Mouse (Mus musculus) adrenal gland, postnatal 14 days (tissue): ENCODE data around the gene Morn2. TPM values are rescaled to one million over a fixed set of nuclear protein-coding genes. Genes with fewer than 3 reads are reported as not detected.
"Not testable (repeated sequence)": the region's sequence is repeated elsewhere in the genome, so short reads cannot be mapped to it uniquely, and the experiment has no call there.

Experiments
- DNase-seq: peaks from one replicate; pipeline ENCODE4 v3.0.0; 2021; ENCODE audit warnings: mixed read lengths
- long read RNA-seq, 2 experiments: library from polyadenylated mRNA; stranded (forward); transcript quantifications; one replicate each; pipeline ENCODE4 v2.0.0; 2021
- total RNA-seq: library from RNA; stranded (reverse); gene quantifications from 2 replicates; pipeline ENCODE4 v1.2.3, GENCODE M21; 2021

The Morn2 gene
- total RNA-seq, result 12.7 and 17.2 TPM in 2 replicates
- long read RNA-seq, experiment 1, partial matches to known transcripts, result 1 of 5 reads
- long read RNA-seq, experiment 1, other reads (novel, unspliced or antisense), result 0 of 5 reads
- long read RNA-seq, experiment 2, transcript Morn2-202 (5 exons, 656 nt), result major isoform, 7 of 8 reads
- long read RNA-seq, experiment 2, partial matches to known transcripts, result 0 of 8 reads
- long read RNA-seq, experiment 2, other reads (novel, unspliced or antisense), result 1 of 8 reads

DNA sequence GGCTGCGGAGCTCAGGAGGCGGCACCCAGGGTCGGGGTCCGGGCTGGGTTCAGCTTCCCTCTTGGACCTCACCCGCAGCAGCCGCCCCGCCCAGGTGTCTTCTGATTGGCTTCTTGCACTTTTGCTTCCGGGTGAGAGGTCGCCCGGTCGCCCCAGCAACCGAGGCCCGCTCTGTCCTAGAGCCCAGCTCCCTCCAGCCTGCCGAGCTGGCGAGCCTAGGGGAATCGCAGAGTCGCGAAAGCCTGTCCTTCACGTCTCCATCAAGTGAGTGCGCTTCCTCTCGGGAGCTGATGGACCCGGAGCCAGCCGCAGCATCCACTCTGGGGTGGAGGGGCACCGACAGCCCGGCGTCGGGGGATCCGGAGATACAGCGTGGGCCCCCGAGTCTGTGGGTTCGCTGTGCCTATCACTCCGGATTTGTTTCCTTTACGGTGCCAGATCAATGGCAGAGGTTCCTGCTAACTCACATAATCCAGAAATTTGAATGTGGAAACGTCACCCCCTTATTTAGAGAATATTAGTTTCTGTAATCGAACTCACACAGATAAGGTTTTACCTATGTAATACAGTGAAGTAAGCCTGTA is at the start of gene Morn2, which contains the start of gene Dhx57:
Morn2 (plus strand) TSS at position 130 of the 584 bp plus-strand sequence.
Dhx57 (minus strand) TSS at position 403 of the 584 bp plus-strand sequence.
- peak; percentile 100 for DNase-seq

DNA sequence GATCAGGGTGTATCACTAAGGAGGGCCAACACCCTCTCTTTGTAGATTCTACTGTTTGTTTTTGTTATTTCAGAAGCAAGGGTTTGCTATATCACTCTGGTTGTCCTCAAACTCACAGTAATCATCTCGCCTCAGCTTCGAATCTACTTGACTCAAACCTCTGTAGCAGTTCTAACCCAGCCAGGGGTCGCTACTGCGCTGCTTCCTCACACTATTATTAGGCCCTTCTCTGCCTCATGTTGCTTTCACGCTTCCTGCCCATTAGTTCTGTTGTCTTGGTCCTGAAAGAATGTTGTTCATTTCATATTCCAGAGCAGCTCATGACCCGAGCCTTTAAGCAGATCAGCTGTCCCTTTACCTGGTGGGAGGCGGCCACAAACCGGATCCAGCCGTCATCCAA is 48.4 kb upstream of the Morn2 start:
- DNase-seq, result no peak

DNA sequence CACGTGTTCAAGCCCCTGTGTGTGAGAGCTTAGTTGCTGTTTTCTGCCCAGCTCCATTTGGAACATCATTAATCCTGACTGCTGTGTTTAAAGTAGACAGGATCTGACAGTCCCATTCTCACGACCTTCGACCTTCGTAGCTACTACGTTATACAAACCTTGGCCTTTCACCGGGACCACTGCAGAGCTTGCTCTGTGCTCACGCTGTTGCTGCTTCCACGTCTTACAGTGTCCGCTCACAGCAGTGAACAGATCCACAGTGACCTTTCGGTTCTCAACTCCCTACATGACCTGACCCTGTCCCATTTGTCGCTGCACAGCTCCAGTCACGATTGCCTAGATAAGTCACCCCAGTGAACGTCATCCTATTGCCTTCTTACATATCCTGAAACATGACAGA is 46.9 kb upstream of the Morn2 start:
- peak; percentile 31 for DNase-seq

DNA sequence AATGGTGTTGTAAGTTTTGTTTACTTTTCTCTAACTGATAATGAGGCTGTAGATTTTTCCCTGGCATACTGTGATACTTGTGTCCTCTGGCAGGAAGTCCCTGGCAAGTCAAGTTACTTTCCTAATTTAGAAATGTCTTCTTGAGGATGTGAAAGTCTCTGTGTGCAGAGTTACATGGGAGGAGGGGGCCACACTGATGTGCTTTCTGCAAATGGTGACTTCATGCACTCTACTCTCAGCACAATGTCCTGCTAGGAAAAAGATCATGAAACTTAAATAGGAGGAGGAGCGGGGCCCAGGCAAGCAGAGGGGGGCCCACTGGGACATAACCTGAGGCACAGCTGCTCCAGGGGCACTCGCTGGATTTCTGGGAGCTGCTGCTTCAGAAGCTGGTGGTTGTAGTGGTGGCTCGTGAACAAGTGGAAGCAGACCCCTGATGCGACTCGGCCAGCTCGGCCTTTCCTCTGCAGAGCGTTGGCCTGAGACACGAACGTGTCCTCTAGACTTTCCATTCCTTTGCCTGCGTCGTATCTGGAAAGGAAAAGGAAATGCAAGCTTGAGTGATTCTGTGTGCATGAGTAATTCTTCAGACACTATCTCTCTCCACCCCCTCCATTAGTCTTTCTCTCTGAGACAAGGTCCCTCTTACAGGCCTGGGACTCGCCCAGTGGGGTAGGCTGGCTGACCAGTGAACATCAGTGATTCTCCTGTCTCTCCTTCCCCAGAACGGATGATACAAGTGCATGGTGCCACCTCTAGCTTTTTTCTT is 37.1 kb upstream of the Morn2 start:
- DNase-seq, result peak; percentile 50

DNA sequence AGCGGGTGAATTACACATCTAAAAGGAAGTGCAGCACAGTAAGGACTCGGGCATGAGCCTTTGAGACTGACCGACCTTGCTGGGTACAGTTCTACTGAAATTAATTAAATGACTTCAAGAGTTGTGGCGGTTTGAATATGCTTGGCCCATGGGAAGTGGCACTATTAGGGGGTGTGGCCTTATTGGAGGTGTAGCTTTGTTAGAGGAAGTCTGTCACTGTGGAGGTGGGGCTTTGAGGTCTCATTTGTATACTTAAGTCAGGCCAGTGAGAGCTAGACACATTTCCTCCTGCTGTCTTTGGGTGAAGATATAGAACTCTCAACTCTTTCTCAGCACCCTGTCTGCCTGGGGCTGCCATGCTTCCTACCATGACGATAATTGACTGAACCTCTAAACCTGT is 35.6 kb upstream of the Morn2 start:
- no peak for DNase-seq

DNA sequence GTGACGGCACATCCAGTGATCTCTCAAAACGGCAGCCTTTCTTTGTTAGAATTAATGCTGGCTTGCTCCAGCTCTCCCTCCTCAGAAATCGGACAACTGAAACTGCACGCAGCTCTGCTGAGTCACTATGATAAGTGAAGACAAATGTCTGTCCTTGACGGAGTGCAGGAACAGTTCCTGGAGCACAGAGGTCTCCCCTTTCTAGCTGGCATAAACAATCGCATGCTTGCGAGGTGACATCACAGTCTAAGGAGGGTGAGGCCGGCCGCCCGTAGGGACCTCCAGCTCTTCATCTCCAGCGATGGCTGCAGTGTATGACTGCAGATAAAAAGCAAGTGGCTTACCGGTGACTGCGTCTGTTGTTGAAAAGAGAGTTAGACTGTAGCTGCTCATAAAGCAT is 34.8 kb upstream of the Morn2 start:
- DNase-seq, result peak; percentile 86

DNA sequence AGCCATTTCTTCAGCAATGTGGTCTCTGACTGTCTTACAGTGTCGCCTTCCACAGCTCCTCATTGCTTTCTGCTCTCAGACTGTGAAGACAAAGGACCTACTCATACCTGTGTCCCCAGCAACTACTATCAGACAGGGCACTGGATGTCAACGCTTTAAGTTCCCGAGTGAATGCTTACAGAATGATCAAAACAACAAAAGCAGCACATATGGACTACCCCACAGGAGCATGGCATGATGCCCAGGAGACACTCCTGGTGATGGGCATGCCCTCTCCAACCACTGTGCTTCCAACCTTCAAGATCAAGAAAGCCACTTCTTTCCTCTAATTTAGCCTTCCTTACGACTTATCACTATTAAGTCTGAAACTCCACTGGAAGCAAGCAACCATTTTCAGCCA is 22.9 kb upstream of the Morn2 start:
- no peak for DNase-seq

DNA sequence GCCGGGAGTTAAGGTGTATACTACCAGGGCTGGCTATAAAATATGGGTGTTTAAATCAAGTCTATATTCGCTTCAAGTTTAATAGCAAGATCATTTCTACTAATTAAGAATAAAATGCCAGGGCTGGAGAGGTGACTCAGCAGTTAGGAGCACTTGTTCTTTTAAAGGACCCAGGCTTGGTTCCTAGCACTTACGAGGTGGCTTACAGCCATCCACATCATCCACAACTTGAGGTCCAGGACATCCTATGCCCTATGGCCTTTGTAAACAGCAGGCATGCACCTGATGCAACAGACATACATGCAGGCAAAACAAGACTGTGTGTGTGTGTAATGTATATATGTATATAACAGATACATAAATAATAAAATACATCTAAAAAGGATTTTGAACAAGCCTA is 21.9 kb upstream of the Morn2 start:
- no peak for DNase-seq

DNA sequence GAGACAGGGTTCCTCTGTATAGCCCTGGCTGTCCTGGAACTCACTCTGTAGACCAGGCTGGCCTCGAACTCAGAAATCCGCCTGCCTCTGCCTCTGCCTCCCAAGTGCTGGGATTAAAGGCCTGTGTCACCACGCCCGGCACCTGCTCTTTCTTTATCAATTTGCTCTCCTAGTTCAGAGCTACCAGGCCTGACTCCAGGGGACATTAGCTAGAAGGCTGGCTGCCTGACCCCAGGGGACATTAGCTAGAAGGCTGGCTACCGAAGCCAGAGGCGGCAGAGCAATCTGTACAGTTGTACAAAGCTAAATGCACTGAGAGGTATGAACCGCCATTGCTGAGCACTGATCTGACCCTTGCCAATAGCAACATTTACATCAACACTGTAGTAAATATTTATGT is 19.4 kb upstream of the Morn2 start:
- not testable (repeated sequence) for DNase-seq

DNA sequence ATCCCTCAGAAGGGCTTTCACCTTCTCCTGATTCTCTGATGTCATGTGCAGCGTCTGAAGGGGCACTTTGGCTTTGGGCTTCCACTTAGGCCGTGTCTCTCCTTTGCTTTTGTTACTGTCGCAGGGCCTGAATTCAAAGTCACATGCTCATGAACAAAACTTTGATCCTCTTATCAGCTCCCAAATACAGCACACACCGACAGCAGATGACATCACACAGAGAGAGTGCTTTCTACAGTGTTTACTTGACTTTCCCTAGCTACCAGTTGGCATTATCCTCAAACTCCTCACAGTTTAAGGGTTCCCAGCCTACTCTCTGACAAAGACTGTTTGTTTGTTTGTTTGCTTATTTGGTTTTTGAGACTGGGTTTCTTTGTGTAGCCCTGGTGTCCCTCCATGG is 11.7 kb upstream of the Morn2 start:
- DNase-seq, result no peak

DNA sequence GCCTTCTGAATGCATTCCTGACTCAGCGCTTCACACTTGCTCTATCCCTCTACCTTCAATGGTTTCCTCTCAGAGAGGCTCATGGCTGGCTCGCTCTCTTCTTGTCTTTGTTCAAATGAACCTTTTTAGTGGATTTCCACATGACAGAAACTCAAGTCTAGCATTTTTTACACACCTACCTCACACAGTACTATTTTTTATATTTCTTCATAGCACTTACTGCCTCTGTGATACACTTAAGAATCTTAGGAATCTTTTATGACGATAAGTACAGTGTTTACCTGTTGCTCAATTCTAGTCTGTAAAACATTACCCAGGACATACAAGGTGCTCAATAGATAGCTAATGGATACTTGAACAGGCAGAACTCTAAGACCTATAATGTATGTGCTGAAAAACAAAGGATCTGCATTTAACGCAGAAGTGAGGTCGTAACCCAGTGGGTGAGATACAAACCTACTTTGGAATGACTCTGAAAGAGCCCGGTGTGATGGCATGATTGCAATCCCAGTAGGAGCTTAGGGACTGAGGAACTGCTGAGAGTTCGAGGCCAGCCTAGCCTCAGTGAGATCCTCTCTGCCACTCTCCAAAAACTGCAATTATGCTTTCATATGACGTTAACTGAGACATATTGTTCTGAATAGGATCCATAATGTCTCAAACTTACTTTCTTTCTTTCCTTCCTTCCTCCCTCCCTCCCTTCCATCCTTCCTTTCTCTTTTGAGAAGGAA is 10.5 kb upstream of the Morn2 start:
- DNase-seq, result no peak

DNA sequence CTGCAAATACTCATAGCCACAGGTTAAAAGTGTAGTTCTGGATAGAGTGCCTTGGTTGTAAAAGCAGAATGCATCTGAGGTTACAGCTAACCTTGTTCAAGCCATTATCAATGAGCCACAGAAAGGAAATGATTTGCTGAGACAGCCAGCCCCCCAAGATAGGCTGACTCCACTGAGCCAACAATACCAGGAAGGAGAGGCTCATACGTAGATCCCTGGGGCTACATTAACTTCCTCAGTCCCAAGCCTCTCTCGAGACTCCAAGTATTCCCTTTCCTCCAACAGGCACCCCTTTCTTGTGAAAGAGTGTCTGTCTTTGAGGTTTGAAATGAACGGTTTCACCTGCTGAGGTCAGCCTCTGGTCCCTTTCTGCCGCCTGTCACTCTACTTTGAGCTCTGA is 5.6 kb upstream of the Morn2 start:
- DNase-seq, result no peak

DNA sequence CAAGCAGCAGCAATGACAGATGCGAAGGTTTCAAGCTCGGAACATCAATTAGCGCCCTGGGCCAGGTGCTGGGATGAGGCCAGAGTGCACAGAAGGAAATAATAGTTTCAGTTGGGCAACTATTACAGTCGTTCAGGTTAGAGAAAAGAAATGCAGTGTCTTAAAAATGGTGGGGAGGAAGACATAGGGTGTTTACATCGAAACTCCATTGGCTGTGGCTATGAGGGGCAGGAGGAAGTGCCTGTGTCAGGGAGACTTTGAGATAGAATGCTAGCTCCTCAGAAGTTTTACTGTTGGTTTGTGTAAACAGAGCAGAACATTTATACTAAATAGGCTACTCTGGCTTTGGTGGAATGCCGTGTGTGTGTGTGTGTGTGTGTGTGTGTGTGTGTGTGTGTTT is 2.0 kb upstream of the Morn2 start:
- DNase-seq, result no peak

DNA sequence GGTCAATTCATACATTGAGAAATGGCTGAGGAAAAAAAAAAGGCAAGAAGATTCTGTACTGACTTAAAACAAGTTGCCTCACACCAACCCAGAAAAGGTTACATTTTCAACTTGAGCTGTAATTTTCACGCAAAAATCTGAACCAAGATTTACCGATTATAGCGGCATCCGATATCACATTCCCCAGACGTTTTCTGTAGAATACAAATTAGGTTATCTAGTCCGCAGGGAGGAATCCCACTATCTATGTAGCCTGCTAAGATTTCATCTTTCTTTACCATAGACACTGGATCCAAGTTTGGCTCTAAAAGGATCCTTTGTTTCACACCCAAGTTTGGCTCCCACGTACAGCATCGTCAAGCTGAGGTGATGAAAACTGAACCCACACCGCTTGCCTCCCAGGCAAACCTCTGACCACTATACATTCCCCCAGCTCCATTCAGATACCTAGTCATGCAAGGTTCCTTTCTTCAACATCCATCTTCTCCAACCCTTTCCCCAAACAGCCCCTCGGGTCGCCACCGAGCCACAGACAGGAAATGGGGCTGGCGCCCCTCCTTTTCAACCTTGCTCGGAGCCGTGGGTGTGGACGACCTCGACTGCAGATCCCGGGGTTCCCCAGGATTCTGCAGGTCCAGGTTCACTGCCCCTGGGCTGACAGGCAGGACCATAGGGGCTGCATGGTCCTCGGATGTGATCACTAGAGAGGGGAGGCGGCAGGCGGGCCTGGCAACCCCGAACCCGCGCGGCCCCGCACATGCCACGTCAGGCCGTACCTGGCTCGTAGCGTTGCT is 526 bp upstream of the Morn2 start:
- DNase-seq, result no peak

DNA sequence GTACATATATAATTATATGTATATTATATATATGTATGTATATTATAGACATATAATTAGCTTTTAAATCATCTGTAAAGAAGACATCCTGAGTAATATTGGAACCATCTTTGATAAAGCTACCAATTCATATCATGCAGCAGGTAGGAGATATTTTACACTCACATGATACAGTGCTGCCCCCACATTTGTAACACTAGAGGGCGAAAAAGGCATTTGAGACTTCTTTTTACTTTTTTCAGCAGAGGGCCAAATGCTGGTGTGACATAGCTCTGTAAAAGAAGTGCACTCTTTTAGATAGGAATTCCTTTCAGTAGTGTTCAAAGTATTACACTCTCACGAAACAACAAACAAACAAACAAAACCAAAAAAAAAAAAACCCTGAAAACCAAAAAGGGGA is 1.1 kb downstream of the Morn2 start:
- peak; percentile 45 for DNase-seq

DNA sequence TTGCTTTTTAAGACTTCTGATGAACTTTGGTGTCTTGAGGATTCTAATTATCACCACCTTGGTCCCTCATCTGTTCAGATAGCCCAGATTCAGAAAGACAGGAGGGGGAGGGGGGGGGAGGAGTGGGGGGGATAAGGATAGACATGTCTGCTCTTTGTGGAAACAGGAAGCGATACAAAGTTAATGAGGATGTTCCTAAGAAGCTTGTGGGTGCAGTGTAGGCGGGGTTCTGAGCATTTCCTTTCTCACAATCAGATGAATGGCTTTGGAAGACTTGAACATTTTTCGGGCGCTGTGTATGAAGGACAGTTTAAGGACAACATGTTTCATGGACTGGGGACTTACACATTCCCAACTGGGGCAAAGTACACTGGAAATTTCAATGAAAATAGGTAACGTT is 5.3 kb downstream of the Morn2 start:
- DNase-seq, result no peak

DNA sequence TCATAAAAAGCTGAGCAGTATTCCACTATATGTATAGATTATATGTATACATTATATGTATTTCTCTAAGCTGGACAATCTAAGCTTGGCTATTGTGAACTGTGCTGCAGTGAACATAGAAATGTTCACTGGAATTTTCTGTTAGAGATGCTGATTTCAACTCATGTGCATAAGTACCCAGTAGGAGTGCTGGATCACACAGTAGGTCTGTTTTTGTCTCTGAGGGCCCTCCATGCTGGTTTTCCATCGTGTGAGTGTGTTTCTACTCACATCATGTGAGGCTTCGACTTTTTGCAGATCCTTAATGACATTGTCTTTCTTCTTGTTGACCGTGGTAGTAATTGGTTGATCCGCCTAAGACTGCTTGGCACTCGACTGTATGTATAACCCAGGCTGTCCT is 8.8 kb downstream of the Morn2 start:
- DNase-seq, result no peak

DNA sequence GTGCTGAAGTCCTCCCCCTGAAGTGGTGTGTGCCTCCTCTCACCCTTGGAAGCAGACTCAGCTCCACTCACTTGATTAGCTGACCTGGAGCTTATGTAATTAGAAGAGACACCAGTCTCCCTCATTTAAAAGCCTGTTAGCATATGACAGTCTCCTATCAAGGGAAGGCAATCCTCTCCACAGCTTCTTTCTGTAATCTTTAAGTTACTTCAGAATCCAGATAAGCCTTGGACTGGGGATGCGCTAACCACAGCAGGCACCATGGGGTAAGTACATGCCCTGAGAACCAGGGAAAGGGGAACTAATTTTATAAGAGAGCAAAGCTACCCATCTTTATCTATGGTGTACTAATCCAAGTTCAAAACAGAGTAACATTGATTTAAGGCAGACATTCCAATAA is 17.2 kb downstream of the Morn2 start, which contains the start of gene Arhgef33:
Arhgef33 (plus strand) TSS at position 157 of the 400 bp plus-strand sequence.
- DNase-seq, result no peak

DNA sequence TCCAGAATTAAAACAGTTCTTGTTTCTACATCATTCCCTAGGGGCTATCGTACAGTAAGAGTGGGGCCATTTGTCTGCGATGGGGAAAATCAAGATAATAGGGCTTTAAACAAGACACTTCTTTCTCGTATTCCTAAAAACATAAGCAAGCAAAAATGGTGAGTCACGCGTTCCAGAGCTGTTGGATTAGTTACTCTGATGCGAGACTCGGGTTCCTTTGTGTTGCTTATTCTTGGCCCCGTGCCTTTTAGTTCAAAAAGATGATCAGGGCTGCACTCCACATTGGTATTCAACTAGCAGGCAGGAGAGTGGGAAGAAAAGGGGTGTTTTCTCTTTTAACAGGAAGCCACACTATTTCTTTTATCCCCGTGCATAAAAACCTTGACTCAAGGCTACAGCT is 21.8 kb downstream of the Morn2 start:
- no peak for DNase-seq

DNA sequence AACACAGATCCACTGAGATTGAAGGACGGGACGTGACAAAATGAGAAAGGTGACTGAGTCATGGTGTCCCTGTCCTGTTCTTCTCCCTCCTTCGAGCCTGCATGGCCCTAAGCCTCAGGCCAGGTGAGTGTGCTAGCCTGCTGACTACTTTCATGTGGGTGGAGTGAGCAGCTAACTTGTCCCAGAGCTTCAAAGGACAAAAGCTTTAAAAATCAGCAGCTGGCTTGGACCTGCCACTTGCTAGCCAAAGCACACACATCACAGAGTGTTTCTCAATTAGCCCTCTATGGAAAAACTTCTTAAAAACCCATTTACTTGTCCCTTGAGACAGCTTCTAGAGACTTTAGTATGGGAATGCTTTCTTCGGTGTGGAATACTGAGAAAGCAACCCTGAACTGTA is 22.4 kb downstream of the Morn2 start:
- no peak for DNase-seq

DNA sequence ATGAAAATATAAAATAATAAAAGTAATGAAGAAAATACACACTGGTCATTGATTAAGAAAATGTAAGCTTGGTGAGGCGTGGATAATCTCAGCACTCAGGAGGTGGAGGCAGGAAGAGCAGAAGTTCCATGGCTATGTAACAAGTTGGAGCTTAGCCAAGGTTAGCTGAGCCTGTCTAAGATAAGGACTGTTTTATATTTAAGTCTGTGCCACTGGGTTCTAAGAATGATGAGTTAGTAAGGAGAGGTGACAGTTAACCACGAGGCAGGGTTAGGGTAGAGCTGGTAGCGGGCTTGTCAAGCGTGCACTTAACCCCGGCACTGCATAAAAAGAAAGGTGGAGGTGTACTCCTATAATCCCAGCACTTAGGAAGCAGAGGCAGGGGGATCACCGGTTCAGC is 32.2 kb downstream of the Morn2 start:
- peak; percentile 18 for DNase-seq

DNA sequence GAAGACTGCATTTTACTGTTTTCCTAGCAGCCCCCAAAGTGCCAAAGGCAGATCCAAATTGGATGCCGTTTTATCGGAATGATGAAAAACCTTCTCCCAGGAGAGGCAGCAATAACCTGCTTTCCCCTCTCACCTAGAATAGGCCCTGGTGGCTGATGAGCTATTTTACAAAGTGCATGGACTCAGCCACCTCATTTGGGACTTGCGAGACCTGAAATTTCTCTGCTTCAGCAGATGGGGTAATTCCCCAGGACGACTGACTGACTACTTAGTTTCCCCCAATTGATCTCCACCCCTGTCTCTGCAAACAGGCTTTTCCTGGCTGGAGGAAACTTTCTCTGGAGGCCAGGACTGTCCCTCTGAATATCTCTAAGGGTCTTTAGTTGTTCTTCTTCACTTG is 33.0 kb downstream of the Morn2 start:
- no peak for DNase-seq
